Mouse (Mus musculus) hindbrain, embryonic 10.5 days (tissue): ENCODE results near the gene Btbd9. TPM values are rescaled to one million over a fixed set of nuclear protein-coding genes. Genes with fewer than 3 reads are reported as not detected.
"Not testable (repeated sequence)": the region's sequence is repeated elsewhere in the genome, so short reads cannot be mapped to it uniquely, and the experiment has no call there.

ENCODE experiments used
- DNase-seq: peaks from one replicate; pipeline ENCODE4 v3.0.0-alpha.2; 2017; ENCODE audit warnings: low spot score
- H3K27ac ChIP-seq: fragments of 300-500 bp; sonication (generic); 2 replicates; pipeline ENCODE4 v1.5.1; 2016; ENCODE audit warnings: mild to moderate bottlenecking, moderate library complexity
- H3K27me3 ChIP-seq: fragments of 300-500 bp; sonication (generic); 2 replicates; pipeline ENCODE4 v1.6.1; 2016; ENCODE audit warnings: mild to moderate bottlenecking; ENCODE audit not compliant: poor library complexity, insufficient read depth, severe bottlenecking
- H3K36me3 ChIP-seq: fragments of 300-500 bp; sonication (generic); 2 replicates; pipeline ENCODE4 v1.6.1; 2016; ENCODE audit warnings: mild to moderate bottlenecking, moderate library complexity
- H3K4me1 ChIP-seq: fragments of 300-500 bp; sonication (generic); replicated peaks from 2 replicates; pipeline ENCODE4 v1.6.1; 2016; ENCODE audit warnings: mild to moderate bottlenecking
- H3K4me3 ChIP-seq: fragments of 300-500 bp; sonication (generic); 2 replicates; pipeline ENCODE4 v1.5.1; 2016; ENCODE audit warnings: mild to moderate bottlenecking, moderate library complexity
- H3K9me3 ChIP-seq: fragments of 300-500 bp; sonication (generic); 2 replicates; pipeline ENCODE4 v1.6.1; 2016; ENCODE audit warnings: mild to moderate bottlenecking, moderate library complexity
- WGBS: fragments of 180-500 bp; shearing (Covaris S2); methylation state at CpG from one replicate; pipeline ENCODE4 v1.1.7; 2016; 5-methylcytosine and 5-hydroxymethylcytosine counted together
- polyA plus RNA-seq: library from polyadenylated mRNA; unstranded; fragments of >200 nt; fragmentation: Nextera tagmentation; extraction: Ambion mirVana; gene quantifications from 2 replicates; pipeline ENCODE4 v1.2.1, GENCODE M21; 2016

The Btbd9 gene
- 66.1 and 67.3 TPM in 2 replicates for polyA plus RNA-seq

DNA sequence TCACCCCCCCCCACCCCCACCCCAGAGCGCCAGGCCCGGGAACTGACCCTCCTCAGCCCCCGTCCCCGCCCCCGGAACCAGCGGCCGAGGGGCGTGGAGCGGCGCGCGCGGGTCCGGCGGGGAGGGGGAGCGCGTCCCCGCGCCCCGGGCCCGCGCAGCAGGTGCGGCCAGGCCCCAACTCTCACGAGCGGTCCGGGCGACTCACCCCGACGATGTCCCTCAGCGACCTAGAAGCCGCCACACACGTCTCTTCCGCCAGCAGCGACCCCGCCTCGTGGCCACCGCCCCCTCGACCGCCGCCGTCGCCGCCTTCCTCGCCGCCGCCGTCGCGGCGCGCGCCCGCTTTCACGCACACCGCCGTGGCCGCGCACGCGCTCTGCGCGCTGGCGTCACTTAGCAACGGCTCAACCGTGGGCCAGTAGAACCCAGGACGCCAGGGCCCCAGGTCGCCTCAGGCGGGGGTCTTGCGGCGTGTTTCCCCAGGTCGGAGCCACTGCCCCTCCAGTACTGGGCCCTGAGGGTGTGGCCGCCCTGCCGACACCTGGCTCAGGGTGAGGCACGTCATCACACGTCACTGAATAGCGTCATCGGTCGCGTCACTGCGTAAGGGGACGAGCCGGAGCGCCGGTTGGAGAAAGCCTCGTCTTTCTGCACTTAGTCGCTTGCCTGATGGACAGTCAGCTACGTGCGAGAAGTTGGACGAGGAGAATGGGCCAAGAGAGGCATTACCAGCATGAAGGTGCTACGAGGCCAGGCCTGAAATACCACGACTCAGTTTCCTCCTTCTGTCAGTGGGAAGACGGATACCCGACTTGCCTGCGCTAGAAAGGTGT, at the start of gene Btbd9:
Btbd9 (minus strand) TSS at position 548 of the 833 bp plus-strand sequence.
- no peaks in the 10 kb centered on the region for H3K36me3 ChIP-seq
- under 1% methylated on average over 90 of the region's 94 CpGs for WGBS

GRCm38 (mm10) chr17:30624132-30624531, 47.8 kb upstream of the Btbd9 start, which contains the start of gene Dnah8:
Gene Dnah8 (plus strand): TSS chr17:30624354.
- H3K27me3 ChIP-seq, H3K36me3 ChIP-seq, DNase-seq, H3K4me1 ChIP-seq, H3K27ac ChIP-seq, H3K9me3 ChIP-seq, H3K4me3 ChIP-seq: not testable (repeated sequence)
- no CpG with 5 or more reads among the region's 20 CpGs for WGBS

More for the DNA sequence above, at the start of gene Btbd9:
- Histone ChIP-seq H3K4me3 (peak within 1 kb of the TSS; percentile 71), H3K27ac (peak within 1 kb of the TSS; percentile 95), H3K4me1 (peaks cover 24% of the 10 kb centered on the region), H3K27me3 (no peaks in the 10 kb centered on the region), H3K9me3 (no peaks in the 10 kb centered on the region)
- DNase-seq, result peak; percentile 91

GRCm38 (mm10) chr17:30623200-30623599, 46.9 kb upstream of the Btbd9 start:
- no peak for DNase-seq
- Histone ChIP-seq H3K36me3 (no peaks in the 10 kb centered on the region), H3K4me1 (no peaks in the 10 kb centered on the region), H3K4me3 (no peak overlapping the region), H3K9me3 (no peaks in the 10 kb centered on the region), H3K27me3 (no peaks in the 10 kb centered on the region), H3K27ac (no peak overlapping the region)
- 87% methylated on average over 3 of the region's 3 CpGs for WGBS

DNA sequence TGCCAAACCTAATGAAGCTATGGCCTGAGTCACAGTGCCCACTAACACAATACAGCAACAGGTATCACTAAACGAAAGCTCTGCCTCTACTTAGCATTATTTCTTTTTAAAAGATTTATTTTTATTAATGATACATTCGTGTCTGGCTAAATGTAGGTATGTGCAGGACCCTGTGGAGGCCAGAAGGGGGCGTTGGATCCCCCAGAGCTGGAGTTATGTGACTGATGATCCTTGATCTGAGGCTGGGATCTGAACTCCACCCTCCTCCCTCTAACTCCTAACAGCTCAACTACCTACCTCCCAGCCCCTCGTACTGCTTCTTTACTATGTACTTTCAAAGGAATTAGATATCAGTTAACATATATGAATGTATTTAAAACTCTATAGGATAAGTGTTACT, 45.2 kb upstream of the Btbd9 start:
- H3K4me1 ChIP-seq, result no peaks in the 10 kb centered on the region
- WGBS, result 72% methylated on average over 4 of the region's 4 CpGs
- H3K27ac ChIP-seq, result no peak overlapping the region
- DNase-seq, result no peak
- no peaks in the 10 kb centered on the region for H3K27me3 ChIP-seq
- H3K9me3 ChIP-seq, result no peaks in the 10 kb centered on the region
- no peaks in the 10 kb centered on the region for H3K36me3 ChIP-seq
- no peak overlapping the region for H3K4me3 ChIP-seq

GRCm38 (mm10) chr17:30620548-30620947, 44.3 kb upstream of the Btbd9 start:
- no peak overlapping the region for H3K27ac ChIP-seq
- no peak overlapping the region for H3K4me3 ChIP-seq
- 80% methylated on average over 2 of the region's 2 CpGs for WGBS
- no peak for DNase-seq
- no peaks in the 10 kb centered on the region for H3K4me1 ChIP-seq
- H3K36me3 ChIP-seq, result no peaks in the 10 kb centered on the region
- no peaks in the 10 kb centered on the region for H3K9me3 ChIP-seq
- H3K27me3 ChIP-seq, result no peaks in the 10 kb centered on the region

DNA sequence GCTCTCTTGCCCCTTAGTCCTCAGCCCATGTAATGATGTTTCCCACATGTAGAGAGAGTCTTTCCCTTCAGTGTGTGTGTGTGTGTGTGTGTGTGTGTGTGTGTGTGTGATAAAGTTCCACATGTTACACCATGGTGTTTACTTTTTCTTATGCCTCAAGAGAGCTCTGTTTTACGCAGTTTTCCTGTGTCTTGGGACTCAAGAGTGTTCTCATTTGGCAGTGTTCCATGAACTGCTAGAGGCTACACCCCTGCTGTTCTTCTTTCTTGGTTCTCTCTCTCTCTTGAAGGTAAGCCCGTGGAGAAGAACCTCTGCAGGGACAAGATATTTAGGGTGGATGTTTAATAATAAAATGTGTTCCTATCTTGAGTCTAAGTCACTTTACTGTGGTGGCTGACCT, 42.9 kb upstream of the Btbd9 start:
- no peaks in the 10 kb centered on the region for H3K9me3 ChIP-seq
- no peaks in the 10 kb centered on the region for H3K4me1 ChIP-seq
- no peaks in the 10 kb centered on the region for H3K36me3 ChIP-seq
- H3K27me3 ChIP-seq, result no peaks in the 10 kb centered on the region
- no peak for DNase-seq
- WGBS, result 67% methylated on average over 2 of the region's 2 CpGs
- H3K4me3 ChIP-seq, result no peak overlapping the region
- no peak overlapping the region for H3K27ac ChIP-seq

- H3K9me3 ChIP-seq, result no peaks in the 10 kb centered on the region
- no peak overlapping the region for H3K27ac ChIP-seq
- no peaks in the 10 kb centered on the region for H3K27me3 ChIP-seq
- 87% methylated on average over 3 of the region's 3 CpGs for WGBS
- no peak for DNase-seq
- no peak overlapping the region for H3K4me3 ChIP-seq
- no peaks in the 10 kb centered on the region for H3K4me1 ChIP-seq
- no peaks in the 10 kb centered on the region for H3K36me3 ChIP-seq
Measured at GRCm38 (mm10) chr17:30618136-30618891, 42.0 kb upstream of the Btbd9 start.

GRCm38 (mm10) chr17:30616203-30616602, 39.9 kb upstream of the Btbd9 start:
- H3K27me3 ChIP-seq, result no peaks in the 10 kb centered on the region
- DNase-seq, result no peak
- peaks cover 10% of the 10 kb centered on the region for H3K4me1 ChIP-seq
- no peak overlapping the region for H3K27ac ChIP-seq
- no peak overlapping the region for H3K4me3 ChIP-seq
- 88% methylated on average over 5 of the region's 5 CpGs for WGBS
- H3K9me3 ChIP-seq, result no peaks in the 10 kb centered on the region
- H3K36me3 ChIP-seq, result no peaks in the 10 kb centered on the region

- H3K27ac ChIP-seq, result no peak overlapping the region
- peaks cover 28% of the 10 kb centered on the region for H3K4me1 ChIP-seq
- DNase-seq, result no peak
- H3K36me3 ChIP-seq, result no peaks in the 10 kb centered on the region; the same call in 1 of the 2 replicates
- no peaks in the 10 kb centered on the region for H3K27me3 ChIP-seq
- no peak overlapping the region for H3K4me3 ChIP-seq
- H3K9me3 ChIP-seq, result no peaks in the 10 kb centered on the region
Measured at GRCm38 (mm10) chr17:30613350-30613749, 37.1 kb upstream of the Btbd9 start.

DNA sequence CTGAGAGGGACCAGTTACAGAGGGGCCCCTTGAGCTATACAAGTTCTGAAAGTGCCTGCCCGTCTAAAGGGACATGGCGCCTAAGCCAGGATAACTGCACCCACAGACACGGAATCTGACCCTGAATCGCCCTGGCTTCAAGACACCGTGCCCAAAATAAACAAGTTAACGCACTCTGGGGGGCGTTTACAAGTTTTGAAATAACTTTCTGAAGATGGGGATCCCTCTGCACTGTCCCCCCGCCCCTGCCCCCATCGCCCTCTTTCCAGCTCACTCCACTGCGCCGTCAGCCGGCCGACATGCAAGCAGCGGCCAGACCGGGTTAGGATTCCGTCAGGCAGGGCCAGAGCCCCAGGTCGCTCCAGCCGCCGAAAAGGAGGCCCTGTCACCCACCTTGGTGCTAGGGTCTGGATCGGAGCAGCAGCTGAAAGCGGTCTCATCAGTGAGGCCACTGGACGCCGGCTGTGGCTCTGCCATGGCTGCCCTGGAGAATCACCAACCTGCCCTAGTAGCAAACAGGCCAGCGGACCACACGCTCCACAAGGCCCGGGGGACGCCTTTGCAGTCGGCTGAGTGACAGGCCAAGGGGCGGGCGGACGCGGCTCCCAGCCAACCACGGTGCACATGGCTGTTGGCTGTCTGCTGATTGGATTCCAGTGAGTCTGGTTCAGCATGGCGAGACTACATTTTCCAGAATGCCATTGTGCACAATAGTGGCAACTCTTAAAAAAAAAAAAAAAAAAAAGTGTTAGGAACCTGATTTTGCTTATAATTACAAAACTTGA, 36.0 kb upstream of the Btbd9 start:
- Histone ChIP-seq H3K4me3 (peak overlapping the region; percentile 61), H3K36me3 (no peaks in the 10 kb centered on the region; the same call in 1 of the 2 replicates), H3K4me1 (peaks cover 39% of the 10 kb centered on the region), H3K27ac (peak overlapping the region; percentile 94), H3K9me3 (no peaks in the 10 kb centered on the region), H3K27me3 (no peaks in the 10 kb centered on the region)
- peak; percentile 98 for DNase-seq
- WGBS, result under 1% methylated on average over 34 of the region's 34 CpGs

GRCm38 (mm10) chr17:30611221-30612074, 35.2 kb upstream of the Btbd9 start:
- WGBS, result 28% methylated on average over 18 of the region's 18 CpGs
- Histone ChIP-seq H3K27ac (peak overlapping the region; percentile 94), H3K27me3 (no peaks in the 10 kb centered on the region), H3K4me1 (peaks cover 41% of the 10 kb centered on the region), H3K36me3 (no peaks in the 10 kb centered on the region; the same call in 1 of the 2 replicates), H3K4me3 (peak overlapping the region; percentile 61), H3K9me3 (no peaks in the 10 kb centered on the region)
- no peak for DNase-seq

GRCm38 (mm10) chr17:30610739-30611138, 34.5 kb upstream of the Btbd9 start:
- Histone ChIP-seq H3K27me3 (no peaks in the 10 kb centered on the region), H3K4me1 (peaks cover 41% of the 10 kb centered on the region), H3K9me3 (no peaks in the 10 kb centered on the region), H3K4me3 (no peak overlapping the region), H3K36me3 (no peaks in the 10 kb centered on the region; the same call in 1 of the 2 replicates), H3K27ac (no peak overlapping the region)
- WGBS, result 73% methylated on average over 1 of the region's 1 CpGs
- DNase-seq, result no peak
